Mouse (Mus musculus): ENCODE measurements around the gene Eftud2.

Eftud2 gene

GRCm38 (mm10) chr11:102880585-102881313 is at the start of gene Eftud2, which contains the start of gene Ccdc103:
Eftud2 (minus strand) TSS chr11:102880985.
Ccdc103 (plus strand) TSS chr11:102881204.
- peak; percentile 84 for ATAC-seq (ENCODE audit: low TSS enrichment)

- peak; percentile 34; the same call in 1 of the 2 replicates for ATAC-seq (ENCODE audit: low TSS enrichment)
Measured at GRCm38 (mm10) chr11:102925351-102925717, 44.5 kb upstream of the Eftud2 start.

- ATAC-seq (ENCODE audit: low TSS enrichment), result peak; percentile 96
Measured at GRCm38 (mm10) chr11:102924557-102925350, 44.0 kb upstream of the Eftud2 start, which contains the start of gene Kif18b. Kif18b (minus strand) TSS chr11:102925124.

- no peak for ATAC-seq (ENCODE audit: low TSS enrichment)
Measured at GRCm38 (mm10) chr11:102921491-102921890, 40.7 kb upstream of the Eftud2 start.

GRCm38 (mm10) chr11:102918077-102918476 is 37.3 kb upstream of the Eftud2 start:
- ATAC-seq (ENCODE audit: low TSS enrichment), result no peak

- no peak for ATAC-seq (ENCODE audit: low TSS enrichment)
Measured at GRCm38 (mm10) chr11:102915380-102915779, 34.6 kb upstream of the Eftud2 start.

- no peak; the same call in 1 of the 2 replicates for ATAC-seq (ENCODE audit: low TSS enrichment)
Measured at GRCm38 (mm10) chr11:102911376-102911775, 30.6 kb upstream of the Eftud2 start.

GRCm38 (mm10) chr11:102903654-102904053 is 22.9 kb upstream of the Eftud2 start:
- ATAC-seq (ENCODE audit: low TSS enrichment), result no peak

GRCm38 (mm10) chr11:102902107-102902506 is 21.3 kb upstream of the Eftud2 start:
- no peak for ATAC-seq (ENCODE audit: low TSS enrichment)

- peak; percentile 20; the same call in 1 of the 2 replicates for ATAC-seq (ENCODE audit: low TSS enrichment)
Measured at GRCm38 (mm10) chr11:102901199-102901598, 20.4 kb upstream of the Eftud2 start.

GRCm38 (mm10) chr11:102900763-102901162 is 20.0 kb upstream of the Eftud2 start, which contains the start of gene Gfap:
Gfap (minus strand) TSS chr11:102900912.
- peak; percentile 85 for ATAC-seq (ENCODE audit: low TSS enrichment)

- no peak for ATAC-seq (ENCODE audit: low TSS enrichment)
Measured at GRCm38 (mm10) chr11:102898408-102898807, 17.6 kb upstream of the Eftud2 start.

GRCm38 (mm10) chr11:102896641-102897040 is 15.9 kb upstream of the Eftud2 start:
- ATAC-seq (ENCODE audit: low TSS enrichment), result no peak

GRCm38 (mm10) chr11:102895779-102896178 is 15.0 kb upstream of the Eftud2 start:
- no peak for ATAC-seq (ENCODE audit: low TSS enrichment)

- no peak for ATAC-seq (ENCODE audit: low TSS enrichment)
Measured at GRCm38 (mm10) chr11:102894716-102895115, 13.9 kb upstream of the Eftud2 start.

- peak; percentile 63; the same call in 1 of the 2 replicates for ATAC-seq (ENCODE audit: low TSS enrichment)
Measured at GRCm38 (mm10) chr11:102893015-102893651, 12.3 kb upstream of the Eftud2 start.

- no peak for ATAC-seq (ENCODE audit: low TSS enrichment)
Measured at GRCm38 (mm10) chr11:102890096-102890495, 9.3 kb upstream of the Eftud2 start.

- ATAC-seq (ENCODE audit: low TSS enrichment), result peak; percentile 72
Measured at GRCm38 (mm10) chr11:102888135-102888534, 7.3 kb upstream of the Eftud2 start.

- no peak for ATAC-seq (ENCODE audit: low TSS enrichment)
Measured at GRCm38 (mm10) chr11:102887433-102887832, 6.6 kb upstream of the Eftud2 start.

GRCm38 (mm10) chr11:102884616-102885219 is 3.9 kb upstream of the Eftud2 start, which contains the start of gene Fam187a:
Fam187a (plus strand) TSS chr11:102885169.
- no peak for ATAC-seq (ENCODE audit: low TSS enrichment)
